Mouse (Mus musculus): ENCODE data around the gene Ube2d3.

Ube2d3 gene

DNA sequence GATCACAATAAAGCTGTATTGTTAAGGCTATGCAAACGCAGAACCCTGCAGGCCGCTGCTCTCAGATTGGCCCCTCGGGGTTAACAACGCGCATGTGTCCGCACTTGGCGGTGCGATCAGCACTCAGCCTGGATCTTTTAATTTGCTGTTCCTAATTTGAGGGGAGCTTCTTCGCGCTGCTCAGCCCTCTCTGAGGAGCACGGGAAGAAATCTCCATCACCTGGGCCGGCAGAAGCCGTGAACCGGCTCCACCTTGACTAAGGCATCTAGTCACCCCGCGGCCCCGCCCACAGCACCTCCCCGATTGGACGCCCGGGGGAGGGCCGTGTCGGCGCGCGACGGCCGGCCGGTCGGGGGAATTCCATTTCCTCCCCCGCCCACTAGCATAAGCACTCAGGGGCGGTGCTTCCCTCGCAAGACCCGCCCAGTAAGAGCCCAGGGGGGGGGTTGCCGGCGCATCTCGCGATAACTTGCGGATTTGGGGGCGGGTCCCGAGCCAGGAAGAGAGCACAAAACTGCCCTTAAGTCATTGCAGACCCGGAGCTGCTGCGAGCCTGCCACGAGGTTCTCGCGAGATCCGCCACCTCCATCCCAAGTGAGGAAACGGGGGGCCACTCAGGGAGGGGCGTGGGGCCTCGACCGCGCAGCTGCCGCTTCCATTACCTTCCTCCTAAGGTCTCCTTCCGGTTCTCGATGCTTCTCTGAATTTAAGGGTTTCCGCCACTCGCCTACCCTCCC lies at the start of gene Ube2d3:
Gene Ube2d3, plus strand, starts transcription at position 392 of the 738 bp plus-strand sequence.
- peak; percentile 100 for DNase-seq (ENCODE audit: low read depth, low spot score)

DNA sequence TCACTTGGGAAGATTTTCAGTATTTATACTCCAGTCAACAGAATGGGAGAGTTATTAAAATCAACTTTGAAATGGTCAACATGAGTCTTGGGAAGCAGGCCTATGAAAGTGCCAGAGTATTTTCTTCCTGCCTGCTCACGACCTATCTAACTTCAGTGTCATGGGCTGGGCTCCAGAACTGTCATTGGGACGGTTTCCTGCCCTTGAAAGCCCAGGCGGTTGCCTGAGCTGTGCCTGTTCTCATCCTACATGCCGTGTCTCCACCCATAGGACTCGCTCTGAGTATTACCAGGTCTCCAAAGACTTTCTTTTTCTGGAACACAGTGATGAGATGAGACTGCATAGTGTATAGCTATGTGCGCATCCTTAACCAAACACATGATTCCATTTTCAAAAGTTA lies 44.8 kb upstream of the Ube2d3 start:
- no peak for DNase-seq (ENCODE audit: low read depth, low spot score)

DNA sequence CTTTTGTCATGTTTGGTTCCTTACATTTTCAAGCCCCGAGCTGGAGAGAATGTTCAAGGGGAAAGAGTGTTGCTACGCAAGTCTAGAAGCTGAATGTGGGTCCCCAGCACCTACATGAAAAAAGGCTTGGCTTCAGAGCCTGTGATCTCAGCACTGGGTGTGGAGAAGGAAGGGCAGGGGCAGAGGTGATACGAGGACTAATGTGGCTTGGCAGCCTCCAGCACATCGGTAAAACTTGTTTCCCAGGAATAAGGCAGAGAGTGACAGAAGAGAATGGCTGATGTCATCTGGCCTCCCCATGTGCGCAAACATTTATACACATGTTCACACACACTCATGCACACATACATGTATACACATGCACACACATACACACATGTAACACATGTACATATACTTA lies 42.9 kb upstream of the Ube2d3 start:
- no peak for DNase-seq (ENCODE audit: low read depth, low spot score)

DNA sequence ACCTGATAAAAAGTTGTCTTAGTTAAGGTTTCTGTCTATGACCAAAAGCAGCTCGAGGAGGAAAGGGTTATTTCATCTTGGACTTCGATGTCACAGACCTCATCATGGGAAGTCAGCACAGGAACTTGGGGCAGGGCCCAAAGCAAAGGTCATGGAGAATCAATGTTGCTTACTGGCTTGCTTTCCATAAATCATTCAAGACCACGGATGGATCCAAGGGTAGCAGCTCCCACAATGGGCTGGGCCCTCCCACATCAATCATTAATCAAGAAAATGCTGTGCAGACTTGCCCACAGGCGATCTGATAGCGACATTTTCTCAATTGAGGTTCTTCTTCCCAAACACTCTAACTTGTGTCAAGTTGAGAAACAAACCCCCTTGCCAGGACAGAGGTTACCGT lies 41.9 kb upstream of the Ube2d3 start:
- DNase-seq (ENCODE audit: low read depth, low spot score): no peak

DNA sequence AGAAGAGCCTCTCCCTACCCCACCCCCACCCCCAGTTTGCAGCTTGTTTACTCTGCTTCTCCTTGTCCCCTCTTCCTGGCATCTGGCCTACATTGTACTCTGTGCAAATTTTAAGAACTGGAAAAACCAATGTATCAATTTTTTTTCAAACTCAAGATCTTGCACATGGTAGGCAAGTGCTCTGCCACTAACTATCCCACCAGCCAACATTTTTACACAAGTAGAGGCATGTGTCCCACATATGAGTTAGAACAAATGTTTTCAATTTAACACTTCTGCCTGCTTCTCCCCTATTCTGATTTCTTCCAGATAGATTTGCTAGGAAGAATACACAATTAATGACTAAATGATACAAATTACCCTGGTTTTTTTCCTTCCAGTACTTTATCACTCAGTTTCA lies 40.8 kb upstream of the Ube2d3 start:
- DNase-seq (ENCODE audit: low read depth, low spot score): no peak

DNA sequence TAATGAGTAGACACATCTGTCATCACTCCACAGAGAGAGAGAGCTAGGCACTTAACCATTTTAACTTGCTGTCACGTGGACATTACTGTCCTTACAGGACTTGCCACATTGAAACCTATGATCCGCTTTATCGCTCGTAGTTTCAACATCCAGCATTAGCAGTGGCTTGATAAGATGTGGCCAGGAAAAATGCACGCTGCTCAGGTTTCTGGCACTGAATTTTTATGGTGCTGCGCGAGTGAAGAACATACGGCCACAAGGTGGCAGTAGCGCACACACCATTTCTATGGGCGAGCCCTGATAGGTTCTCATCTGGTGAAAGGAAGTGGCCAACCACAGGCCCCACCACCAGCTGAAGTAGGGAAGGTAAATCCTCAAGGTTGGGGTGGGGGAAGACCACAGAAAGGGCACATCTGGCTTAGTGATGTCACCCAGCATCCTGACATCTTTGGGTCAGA lies 35.7 kb upstream of the Ube2d3 start:
- DNase-seq (ENCODE audit: low read depth, low spot score): peak; percentile 92

DNA sequence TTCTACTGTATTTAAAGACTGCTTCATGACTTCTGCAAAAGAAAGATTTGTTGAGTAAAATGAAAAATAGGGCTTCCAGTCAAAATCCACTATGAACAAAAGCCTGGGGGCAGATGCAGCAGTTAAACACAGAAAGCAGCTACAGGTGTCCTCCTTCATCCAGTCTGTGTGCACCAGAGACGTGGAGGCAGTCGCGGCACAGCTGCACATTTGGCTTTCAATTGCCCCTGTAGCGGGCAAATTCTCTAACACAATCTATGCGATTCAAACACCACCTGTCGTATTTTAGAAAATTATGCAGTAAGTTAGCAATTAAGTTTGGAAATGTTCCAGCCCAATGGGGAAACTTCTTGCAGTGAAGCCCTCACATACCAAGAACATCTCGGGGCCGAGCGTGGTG lies 34.7 kb upstream of the Ube2d3 start:
- DNase-seq (ENCODE audit: low read depth, low spot score): no peak

DNA sequence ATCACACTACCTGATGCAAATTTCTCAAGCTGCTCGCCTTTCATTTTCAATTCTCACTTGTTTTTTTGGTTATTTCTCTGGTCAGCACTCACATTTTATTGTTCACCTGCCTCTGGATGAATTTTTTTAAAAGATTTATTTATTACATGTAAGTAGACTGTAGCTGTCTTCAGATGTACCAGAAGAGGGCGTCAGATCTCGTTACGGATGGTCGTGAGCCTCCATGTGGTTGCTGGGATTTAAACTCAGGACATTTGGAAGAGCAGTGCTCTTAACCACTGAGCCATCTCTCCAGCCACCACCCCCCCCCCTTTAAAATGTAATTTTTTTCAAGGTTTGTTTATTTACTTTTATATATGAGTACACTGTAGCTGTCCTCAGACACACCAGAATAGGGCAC lies 34.1 kb upstream of the Ube2d3 start:
- no peak for DNase-seq (ENCODE audit: low read depth, low spot score)

DNA sequence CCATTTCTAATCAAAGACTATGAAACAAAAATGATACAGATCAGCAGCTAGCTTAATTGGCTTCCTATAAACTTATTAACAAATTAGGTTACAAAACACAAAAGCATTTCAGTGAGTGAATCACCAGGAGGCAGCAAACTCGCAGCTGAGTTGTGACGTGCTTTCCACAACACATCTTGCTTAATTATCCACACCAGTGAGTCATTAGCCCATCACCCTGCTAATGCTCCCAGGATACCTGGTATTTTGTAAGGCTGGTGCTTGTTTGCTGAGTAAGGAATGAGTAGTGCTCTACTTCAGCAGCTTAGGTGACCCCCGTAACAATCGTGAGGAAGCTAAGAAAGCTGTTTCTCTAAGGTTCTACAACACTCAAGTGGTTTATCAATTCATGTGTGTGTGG lies 33.4 kb upstream of the Ube2d3 start:
- DNase-seq (ENCODE audit: low read depth, low spot score): no peak

DNA sequence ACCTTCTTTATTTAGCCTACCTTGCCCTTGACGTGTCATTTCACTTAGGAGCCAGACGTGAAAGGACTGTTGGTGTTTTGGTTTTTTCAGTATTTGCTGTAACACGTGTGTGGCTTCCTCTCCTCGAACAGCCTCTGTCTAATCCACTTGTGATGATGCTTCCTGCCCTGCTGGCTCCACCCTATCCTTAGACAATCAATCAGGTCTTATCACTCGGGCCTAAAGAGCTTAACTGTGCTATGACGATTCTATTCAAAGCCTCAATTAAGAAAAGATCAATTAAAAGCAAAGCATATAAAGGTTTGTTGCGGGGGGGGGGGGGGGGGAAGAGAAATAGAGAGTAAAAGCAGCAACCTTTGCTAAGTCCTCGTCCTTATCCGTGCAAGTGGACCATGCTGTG lies 30.6 kb upstream of the Ube2d3 start:
- DNase-seq (ENCODE audit: low read depth, low spot score): peak; percentile 14

DNA sequence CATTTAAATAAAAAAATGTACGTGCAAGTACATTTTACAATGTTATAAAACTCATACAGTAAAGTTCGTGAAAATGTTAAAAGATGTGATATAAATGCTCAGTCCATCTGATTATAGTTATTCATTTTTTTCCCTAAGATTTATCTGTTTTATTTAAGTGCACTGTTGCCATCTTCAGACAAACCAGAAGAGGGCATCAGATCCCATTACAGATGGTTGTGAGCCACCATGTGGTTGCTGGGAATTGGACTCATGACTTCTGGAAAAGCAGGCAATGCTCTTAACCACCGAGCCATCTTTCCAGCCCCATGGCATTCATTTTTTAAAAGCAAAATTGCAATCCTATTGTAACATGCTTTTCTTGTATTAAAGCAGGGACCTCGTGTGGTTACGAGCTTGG lies 28.7 kb upstream of the Ube2d3 start:
- no peak for DNase-seq (ENCODE audit: low read depth, low spot score)

DNA sequence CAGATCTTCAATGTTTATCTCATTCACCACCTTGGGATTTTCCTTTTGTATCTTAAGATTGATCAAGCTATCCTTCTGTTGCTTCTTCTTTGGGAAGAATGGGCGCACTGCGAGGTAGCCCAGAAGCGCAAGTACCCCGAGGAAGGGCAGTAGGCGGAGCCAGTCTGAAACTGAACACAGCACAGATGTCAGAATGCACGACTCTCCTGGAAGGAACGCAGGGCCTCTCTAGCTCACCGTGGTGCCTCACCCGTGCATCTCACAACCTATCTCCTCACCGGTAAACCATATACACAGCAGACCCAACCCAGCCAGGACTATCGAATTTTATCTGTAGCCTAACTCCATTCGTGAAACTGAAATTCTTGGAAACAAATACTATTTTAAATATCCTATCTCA lies 26.9 kb upstream of the Ube2d3 start:
- DNase-seq (ENCODE audit: low read depth, low spot score): no peak

DNA sequence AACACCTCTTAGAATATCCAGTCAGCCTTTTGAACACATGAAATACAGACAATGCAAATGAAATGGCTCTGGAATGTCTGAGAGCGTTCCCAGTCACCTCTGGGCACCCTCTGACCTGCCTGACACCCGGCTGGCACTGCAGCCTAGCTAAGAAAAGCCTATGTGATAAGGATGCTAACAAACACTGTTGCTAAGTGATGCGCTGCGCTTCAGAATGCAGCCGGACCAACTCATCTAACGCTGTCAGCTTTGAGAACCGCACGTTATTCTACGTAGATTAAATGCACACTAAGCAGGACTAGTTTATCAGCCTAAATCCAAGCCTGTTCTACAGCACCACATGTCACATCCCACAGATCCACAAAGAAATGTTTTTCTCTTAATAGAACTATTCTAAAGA lies 26.1 kb upstream of the Ube2d3 start:
- DNase-seq (ENCODE audit: low read depth, low spot score): no peak

DNA sequence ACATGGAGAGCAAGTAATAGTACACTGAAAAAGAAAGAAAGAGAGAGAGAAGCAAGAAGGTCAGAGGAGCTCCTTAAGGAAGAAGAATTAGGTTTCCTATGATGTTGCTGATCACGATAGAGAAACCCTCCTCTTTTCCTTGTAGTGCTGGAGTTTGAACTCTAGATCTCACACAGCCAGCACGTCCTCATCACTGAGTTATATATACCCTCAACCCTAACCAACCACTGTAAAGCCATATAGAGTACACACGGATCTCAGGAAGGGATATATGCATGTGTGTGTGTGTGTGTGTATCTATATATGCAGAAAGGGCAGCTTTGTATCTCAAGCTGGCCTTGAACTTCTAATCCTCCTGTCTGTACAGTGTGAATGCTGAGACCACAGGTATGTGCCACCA lies 20.7 kb upstream of the Ube2d3 start:
- no peak for DNase-seq (ENCODE audit: low read depth, low spot score)

DNA sequence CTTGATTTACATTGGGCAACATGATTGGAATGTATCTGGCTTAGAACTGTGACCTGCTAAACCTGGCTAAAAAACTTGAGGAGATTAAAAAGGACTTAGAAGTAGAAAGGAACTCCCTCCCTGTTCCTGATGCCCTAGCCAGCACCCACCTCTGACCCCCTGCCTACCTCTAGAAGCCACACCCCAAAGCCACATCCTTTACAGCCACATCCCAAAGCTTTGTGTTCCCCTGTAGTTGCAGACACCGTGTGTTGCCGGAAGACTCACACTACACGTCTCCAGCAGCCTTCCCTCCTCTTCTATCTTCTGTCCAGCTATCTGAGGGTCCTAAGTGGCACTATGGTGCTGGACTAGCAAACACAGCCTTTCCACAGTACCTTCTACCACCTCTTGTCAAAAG lies 20.1 kb upstream of the Ube2d3 start:
- DNase-seq (ENCODE audit: low read depth, low spot score): peak; percentile 65

DNA sequence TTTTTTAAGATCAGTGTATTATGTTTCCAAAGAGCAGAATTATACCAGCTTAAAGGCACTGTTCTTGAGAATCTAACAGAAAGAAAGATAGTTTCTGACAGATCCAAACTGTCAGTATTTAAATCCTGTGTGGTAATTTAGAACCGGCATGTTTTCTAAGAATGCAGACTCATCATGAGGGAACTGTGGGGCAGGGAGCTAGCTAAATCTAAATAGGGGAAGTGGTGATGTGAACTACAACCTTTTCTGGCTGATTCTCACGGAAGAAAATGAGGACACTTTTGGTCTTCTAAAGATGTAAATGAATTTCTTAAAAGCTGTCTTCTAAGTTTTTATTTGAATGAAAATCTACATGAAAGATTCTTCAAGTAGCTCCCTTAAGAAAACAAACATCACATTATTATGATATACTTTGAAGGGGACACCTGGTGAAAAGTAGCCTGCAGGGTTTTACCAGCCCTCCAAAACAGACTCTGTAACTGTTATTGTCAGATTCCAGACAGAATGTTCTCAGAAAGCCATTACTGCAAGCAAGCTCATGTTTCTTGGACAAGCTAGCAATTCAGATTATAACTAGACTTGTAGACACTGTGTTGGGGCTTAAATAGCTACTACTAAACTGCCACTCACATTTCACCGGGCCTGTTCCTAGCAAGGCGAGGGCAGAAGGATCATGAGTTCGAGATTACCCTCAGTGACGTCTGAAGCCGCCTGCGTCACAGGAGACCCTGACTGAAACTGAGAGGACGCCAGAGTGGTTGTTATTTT lies 17.2 kb upstream of the Ube2d3 start:
- no peak for DNase-seq (ENCODE audit: low read depth, low spot score)

DNA sequence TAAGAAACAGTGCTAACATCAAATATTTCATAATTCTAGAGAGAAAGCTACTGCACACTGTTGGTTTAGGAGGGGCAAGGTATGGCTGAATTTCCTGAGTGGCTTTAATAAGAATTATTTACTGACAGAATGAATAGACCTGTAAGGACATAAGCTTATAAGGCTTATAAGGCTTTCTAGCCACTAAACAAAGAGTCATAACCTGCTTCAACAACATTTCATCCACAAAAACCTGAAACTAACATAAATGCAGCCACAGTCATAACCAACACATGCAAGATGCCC lies 16.7 kb upstream of the Ube2d3 start:
- no peak for DNase-seq (ENCODE audit: low read depth, low spot score)

DNA sequence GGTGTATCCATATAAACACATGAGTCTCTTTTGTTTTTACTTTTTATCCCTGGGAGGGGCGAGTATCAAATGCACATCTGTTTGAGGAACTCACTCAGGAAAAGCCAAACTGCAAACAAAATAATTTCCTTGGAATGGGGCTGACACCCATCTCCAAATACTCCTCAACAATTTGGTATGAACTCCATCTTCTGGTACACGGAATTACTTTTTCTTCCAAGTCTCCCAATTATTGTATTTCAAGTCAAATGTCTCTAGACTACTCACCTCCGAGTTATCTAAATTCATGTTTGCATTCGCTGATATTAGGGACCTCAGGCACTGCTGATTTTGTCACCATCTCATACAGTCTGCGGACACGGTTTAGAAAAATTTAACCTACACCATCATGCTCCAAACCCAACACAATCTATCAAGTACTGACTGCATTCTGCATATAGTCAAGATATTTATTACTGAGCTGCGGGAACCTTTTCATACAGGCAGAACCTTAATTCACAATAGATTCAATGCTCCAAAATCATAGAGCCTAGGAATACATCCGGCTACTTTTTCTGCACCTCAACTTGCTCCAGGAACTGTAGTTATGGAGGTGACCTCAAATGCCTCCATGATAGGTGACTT lies 15.6 kb upstream of the Ube2d3 start:
- no peak for DNase-seq (ENCODE audit: low read depth, low spot score)

DNA sequence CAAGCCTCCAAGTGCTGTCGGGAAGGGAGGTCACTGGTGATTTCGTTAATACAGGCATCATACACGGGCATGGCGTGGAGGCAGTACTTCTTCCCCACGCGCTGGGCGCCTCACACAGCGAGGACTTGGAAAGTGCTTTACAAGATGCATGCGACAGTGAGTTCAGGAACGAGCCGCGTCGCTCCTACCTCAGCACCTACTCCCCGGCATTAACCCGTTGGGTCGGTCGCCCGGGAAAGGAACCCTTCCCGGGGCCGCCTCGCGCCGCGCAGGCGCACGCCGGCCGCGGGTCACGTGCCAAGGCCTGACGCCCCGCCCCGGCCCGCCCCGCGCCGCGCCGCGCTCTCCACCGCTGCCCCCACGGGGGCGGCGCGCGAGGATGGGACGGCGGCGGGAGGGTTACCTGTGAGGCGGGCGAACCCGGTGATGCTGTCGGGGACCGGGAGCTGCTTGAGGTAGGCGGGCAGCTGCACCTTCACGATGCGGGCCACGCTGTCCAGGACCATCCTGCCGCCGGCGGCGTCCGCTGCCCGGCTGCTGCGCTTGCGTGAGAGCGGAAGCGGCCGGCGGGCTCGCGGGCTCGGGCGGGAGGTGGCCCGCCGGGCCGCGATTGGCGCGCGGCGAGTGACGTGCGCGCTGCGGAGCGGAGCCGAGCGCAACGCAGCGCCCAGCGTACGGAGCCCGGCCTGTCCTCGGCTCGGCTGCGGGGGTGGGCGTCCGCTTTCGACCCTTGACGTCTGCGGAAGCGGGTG lies 14.9 kb upstream of the Ube2d3 start:
- peak; percentile 93 for DNase-seq (ENCODE audit: low read depth, low spot score)

DNA sequence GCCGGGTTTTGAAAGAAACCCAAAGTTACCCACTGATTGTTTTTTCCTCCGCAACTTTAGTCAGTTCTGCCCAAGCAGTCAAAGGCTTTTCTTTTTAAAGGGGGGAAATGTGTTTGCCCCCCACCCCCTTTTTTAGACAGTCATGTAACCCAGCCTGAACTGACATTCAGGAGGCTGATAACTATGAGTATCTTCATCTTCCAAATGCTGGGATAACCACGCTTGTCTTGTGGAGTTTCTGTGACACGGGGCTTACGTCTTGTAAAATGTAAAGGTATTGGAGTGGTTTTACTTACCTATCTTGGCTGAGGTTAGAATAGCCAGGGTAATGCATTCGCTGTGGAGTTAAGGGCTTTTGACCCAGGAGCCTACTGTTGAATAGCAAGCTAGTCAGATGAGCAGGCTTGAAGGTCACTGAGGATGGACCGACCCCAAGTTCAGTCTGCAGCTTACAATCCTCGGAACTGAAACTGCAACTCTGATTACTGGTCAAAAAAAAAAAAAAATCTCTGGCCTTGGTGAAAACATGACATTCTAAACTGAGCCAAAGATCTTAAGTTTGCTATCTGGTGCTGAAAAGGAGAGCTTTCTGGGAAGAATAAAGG lies 14.2 kb upstream of the Ube2d3 start, which contains the start of gene Cisd2:
Gene Cisd2, minus strand, starts transcription at position 318 of the 605 bp plus-strand sequence.
- no peak for DNase-seq (ENCODE audit: low read depth, low spot score)

DNA sequence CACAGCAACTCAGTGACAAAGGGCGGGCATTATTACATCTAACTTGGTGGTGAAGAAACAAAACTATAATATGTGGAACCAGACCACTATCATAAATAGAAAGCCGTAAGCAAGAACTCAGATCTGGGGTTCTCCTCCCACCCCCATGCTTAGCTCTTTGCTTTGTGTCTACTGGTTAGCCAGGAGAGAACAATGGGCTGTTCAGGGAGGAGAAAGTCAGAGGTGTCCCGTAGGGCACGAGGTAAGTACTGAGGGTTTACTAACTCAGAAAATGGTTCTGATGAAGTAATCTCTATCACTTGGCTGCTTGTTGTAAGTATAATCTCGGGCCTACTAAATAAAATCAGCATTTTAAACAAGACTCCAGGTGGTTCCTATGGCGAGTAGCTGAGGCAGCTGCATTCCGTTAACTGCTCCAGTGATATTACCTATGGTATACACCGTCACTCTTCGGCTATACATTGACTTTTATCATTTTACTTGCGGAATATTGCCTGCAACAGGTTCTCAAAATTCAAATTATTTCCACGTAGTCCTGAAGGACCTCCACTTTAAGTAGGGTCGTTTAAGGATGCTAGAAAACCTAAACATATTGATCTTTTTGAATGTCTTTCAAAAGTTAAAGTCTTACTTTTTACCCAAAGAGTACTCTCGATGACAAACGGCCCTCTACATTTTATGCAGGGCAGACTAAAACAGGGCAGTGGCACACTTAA lies 890 bp upstream of the Ube2d3 start:
- DNase-seq (ENCODE audit: low read depth, low spot score): no peak

All from CD4-positive helper T cell, adult 2 months (primary cell).